Mouse (Mus musculus): Measurements from ENCODE around the gene Casz1. TPM values are rescaled to one million over a fixed set of nuclear protein-coding genes. Genes with fewer than 3 reads are reported as not detected.

Gene Casz1
- polyA plus RNA-seq, 1 experiment, result 0.54 TPM

GRCm38 (mm10) chr4:148952328-148953222, 148.3 kb downstream of the Casz1 start:
- H3K4me3 ChIP-seq (replicated peaks), result peak overlapping the region; percentile 54
- H3K9me3 ChIP-seq, result no peaks in the 10 kb centered on the region
- H3K27me3 ChIP-seq (replicated peaks), result peaks cover 65% of the 10 kb centered on the region
- no peaks in the 10 kb centered on the region for H3K36me3 ChIP-seq (replicated peaks; ENCODE audit: low read length)
- peaks cover 15% of the 10 kb centered on the region for H3K4me1 ChIP-seq
- TF ChIP-seq FLI1 (IDR thresholded peaks at IDR 0.05; ENCODE audit: low read length) (no peak), GATA1 (IDR thresholded peaks at IDR 0.05; ENCODE audit: borderline replicate concordance, low read length) (no peak)

GRCm38 (mm10) chr4:148955131-148955813, 151.0 kb downstream of the Casz1 start:
- Histone ChIP-seq H3K4me3 (replicated peaks) (no peak overlapping the region), H3K9me3 (no peaks in the 10 kb centered on the region), H3K36me3 (replicated peaks; ENCODE audit: low read length) (peaks cover 18% of the 10 kb centered on the region), H3K27me3 (replicated peaks) (peaks cover 39% of the 10 kb centered on the region), H3K4me1 (peaks cover 15% of the 10 kb centered on the region)
- TF ChIP-seq FLI1 (IDR thresholded peaks at IDR 0.05; ENCODE audit: low read length) (no peak), GATA1 (IDR thresholded peaks at IDR 0.05; ENCODE audit: borderline replicate concordance, low read length) (no peak)

- Histone ChIP-seq H3K4me1 (no peaks in the 10 kb centered on the region), H3K27me3 (replicated peaks) (peaks cover 4% of the 10 kb centered on the region), H3K9me3 (no peaks in the 10 kb centered on the region), H3K36me3 (replicated peaks; ENCODE audit: low read length) (peaks cover 64% of the 10 kb centered on the region), H3K4me3 (replicated peaks) (no peak overlapping the region)
- TF ChIP-seq GATA1 (IDR thresholded peaks at IDR 0.05; ENCODE audit: borderline replicate concordance, low read length), result no peak
- TF ChIP-seq FLI1 (IDR thresholded peaks at IDR 0.05; ENCODE audit: low read length), result no peak
These were observed 155.8 kb downstream of the Casz1 start for GRCm38 (mm10) chr4:148960011-148960410.

DNA sequence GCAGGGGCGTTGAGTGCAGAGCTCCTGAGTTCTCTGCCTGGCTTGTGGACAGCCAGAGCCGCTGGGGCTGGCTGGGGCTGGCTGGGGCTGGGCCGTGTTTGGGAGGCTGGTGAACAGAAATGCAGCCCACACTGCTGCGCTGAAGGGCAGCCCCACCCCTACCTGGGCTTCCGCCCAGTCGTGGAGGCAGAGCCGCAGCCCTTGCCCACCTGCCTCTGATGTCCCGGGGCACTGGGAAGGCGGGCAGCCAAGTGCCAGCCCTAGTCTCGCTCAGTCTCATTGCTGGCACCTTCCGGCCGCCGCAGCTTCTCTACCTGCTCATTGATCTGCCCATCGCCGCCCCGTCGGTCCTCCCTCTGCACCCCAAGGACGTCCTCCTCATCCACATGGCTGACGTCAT, 156.9 kb downstream of the Casz1 start:
- no peaks in the 10 kb centered on the region for H3K27me3 ChIP-seq (replicated peaks)
- peaks cover 75% of the 10 kb centered on the region for H3K36me3 ChIP-seq (replicated peaks; ENCODE audit: low read length)
- H3K4me1 ChIP-seq, result no peaks in the 10 kb centered on the region
- no peak for TF ChIP-seq GATA1 (IDR thresholded peaks at IDR 0.05; ENCODE audit: borderline replicate concordance, low read length)
- TF ChIP-seq FLI1 (IDR thresholded peaks at IDR 0.05; ENCODE audit: low read length), result no peak
- no peaks in the 10 kb centered on the region for H3K9me3 ChIP-seq
- peak overlapping the region; percentile 3 for H3K4me3 ChIP-seq (replicated peaks)

- peaks cover 83% of the 10 kb centered on the region for H3K36me3 ChIP-seq (replicated peaks; ENCODE audit: low read length)
- no peak for TF ChIP-seq FLI1 (IDR thresholded peaks at IDR 0.05; ENCODE audit: low read length)
- no peak for TF ChIP-seq GATA1 (IDR thresholded peaks at IDR 0.05; ENCODE audit: borderline replicate concordance, low read length)
- H3K9me3 ChIP-seq, result no peaks in the 10 kb centered on the region
- no peak overlapping the region for H3K4me3 ChIP-seq (replicated peaks)
- H3K27me3 ChIP-seq (replicated peaks), result no peaks in the 10 kb centered on the region
- H3K4me1 ChIP-seq, result no peaks in the 10 kb centered on the region
These were observed 157.9 kb downstream of the Casz1 start for GRCm38 (mm10) chr4:148962096-148962495.

GRCm38 (mm10) chr4:148964541-148965310, 160.5 kb downstream of the Casz1 start:
- Histone ChIP-seq H3K36me3 (replicated peaks; ENCODE audit: low read length) (peaks cover 82% of the 10 kb centered on the region), H3K27me3 (replicated peaks) (no peaks in the 10 kb centered on the region), H3K9me3 (no peaks in the 10 kb centered on the region), H3K4me1 (no peaks in the 10 kb centered on the region), H3K4me3 (replicated peaks) (no peak overlapping the region)
- no peak for TF ChIP-seq GATA1 (IDR thresholded peaks at IDR 0.05; ENCODE audit: borderline replicate concordance, low read length)
- no peak for TF ChIP-seq FLI1 (IDR thresholded peaks at IDR 0.05; ENCODE audit: low read length)

DNA sequence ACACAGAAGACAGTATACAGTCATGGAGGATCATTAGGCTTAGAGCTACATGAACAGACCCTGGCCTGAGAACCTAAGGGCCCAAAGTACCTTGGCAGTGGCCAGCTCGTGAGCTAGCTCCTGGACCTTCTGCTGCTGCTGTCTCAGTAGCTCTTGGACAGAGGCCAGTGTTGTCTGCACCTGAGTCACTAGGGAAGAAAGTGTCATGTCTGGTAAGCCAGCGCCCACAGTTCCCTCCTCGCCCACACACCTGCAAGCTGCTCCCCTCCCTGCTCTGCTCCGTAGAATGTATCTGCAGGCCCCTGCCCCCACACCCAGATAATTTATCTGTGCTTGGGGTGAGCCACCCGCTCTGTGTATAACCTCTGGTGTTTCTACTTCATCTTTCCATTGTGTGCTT, 161.9 kb downstream of the Casz1 start:
- H3K27me3 ChIP-seq (replicated peaks), result no peaks in the 10 kb centered on the region
- no peaks in the 10 kb centered on the region for H3K4me1 ChIP-seq
- H3K4me3 ChIP-seq (replicated peaks), result no peak overlapping the region
- no peaks in the 10 kb centered on the region for H3K9me3 ChIP-seq
- peaks cover 81% of the 10 kb centered on the region for H3K36me3 ChIP-seq (replicated peaks; ENCODE audit: low read length)
- TF ChIP-seq GATA1 (IDR thresholded peaks at IDR 0.05; ENCODE audit: borderline replicate concordance, low read length), result no peak
- TF ChIP-seq FLI1 (IDR thresholded peaks at IDR 0.05; ENCODE audit: low read length), result no peak

DNA sequence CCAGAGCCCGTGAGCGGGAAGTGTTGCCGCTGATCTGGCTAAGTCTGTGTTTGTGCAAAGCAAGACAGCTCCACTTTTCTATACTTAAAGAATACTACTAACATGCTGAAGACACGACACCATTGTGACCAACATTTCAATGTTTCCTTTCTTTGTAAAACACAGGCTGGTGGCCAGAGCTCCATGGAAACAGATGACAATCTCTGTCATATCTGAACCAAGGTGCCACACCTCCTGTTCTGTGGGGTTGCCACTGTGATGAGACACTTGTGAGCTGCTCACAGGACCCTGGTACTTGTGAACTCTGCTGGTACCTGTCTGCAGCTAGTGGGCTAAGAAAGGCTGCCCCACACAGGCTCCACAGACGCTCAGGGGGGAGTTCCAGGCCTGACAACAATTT, 164.6 kb downstream of the Casz1 start:
- no peaks in the 10 kb centered on the region for H3K9me3 ChIP-seq
- no peak overlapping the region for H3K4me3 ChIP-seq (replicated peaks)
- H3K27me3 ChIP-seq (replicated peaks), result no peaks in the 10 kb centered on the region
- H3K36me3 ChIP-seq (replicated peaks; ENCODE audit: low read length), result peaks cover 54% of the 10 kb centered on the region
- TF ChIP-seq FLI1 (IDR thresholded peaks at IDR 0.05; ENCODE audit: low read length) (no peak), GATA1 (IDR thresholded peaks at IDR 0.05; ENCODE audit: borderline replicate concordance, low read length) (no peak)
- H3K4me1 ChIP-seq, result no peaks in the 10 kb centered on the region

- H3K9me3 ChIP-seq, result no peaks in the 10 kb centered on the region
- TF ChIP-seq FLI1 (IDR thresholded peaks at IDR 0.05; ENCODE audit: low read length), result no peak
- TF ChIP-seq GATA1 (IDR thresholded peaks at IDR 0.05; ENCODE audit: borderline replicate concordance, low read length), result no peak
- peaks cover 47% of the 10 kb centered on the region for H3K36me3 ChIP-seq (replicated peaks; ENCODE audit: low read length)
- no peak overlapping the region for H3K4me3 ChIP-seq (replicated peaks)
- H3K27me3 ChIP-seq (replicated peaks), result no peaks in the 10 kb centered on the region
- H3K4me1 ChIP-seq, result no peaks in the 10 kb centered on the region
These were observed 165.4 kb downstream of the Casz1 start for GRCm38 (mm10) chr4:148969610-148970009.
